Mouse (Mus musculus) liver, embryonic 14.5 days (tissue): Measurements from ENCODE around the gene Dnah7c. TPM values are rescaled to one million over a fixed set of nuclear protein-coding genes. Genes with fewer than 3 reads are reported as not detected.

Experiments used
- ATAC-seq: fragments of 200-750 bp; cut with Nextera tagmentation; 2 replicates; pipeline ENCODE4 v1.8.0; 2017; ENCODE audit warnings: moderate number of reproducible peaks, mild to moderate bottlenecking, moderate library complexity; ENCODE audit not compliant: insufficient read depth
- DNase-seq, 3 experiments: peaks; one replicate each; pipeline ENCODE4 v3.0.0-alpha.2; 2012 to 2013; ENCODE audit warnings: low read depth in 3 of 3, low spot score in 3 of 3
- H3K27ac ChIP-seq: fragments of 300-500 bp; sonication (generic); 2 replicates; pipeline ENCODE4 v1.5.1; 2014; ENCODE audit warnings: moderate library complexity, mild to moderate bottlenecking, control low read depth, inconsistent platforms
- H3K27me3 ChIP-seq: fragments of 300-500 bp; sonication (generic); 2 replicates; pipeline ENCODE4 v1.6.1; 2014; ENCODE audit warnings: mild to moderate bottlenecking, low read length, moderate library complexity; ENCODE audit not compliant: control insufficient read depth, insufficient read depth
- H3K36me3 ChIP-seq: fragments of 300-500 bp; sonication (generic); replicated peaks from 2 replicates; pipeline ENCODE4 v1.6.1; 2014; ENCODE audit warnings: low read depth; ENCODE audit not compliant: control insufficient read depth, insufficient read depth
- H3K4me1 ChIP-seq, 2 experiments: fragments of 200-500 bp in 1 of 2; fragments of 300-500 bp in 1 of 2; sonication (generic) in 1 of 2; replicated peaks; 2 replicates each; pipeline ENCODE4 v1.6.1; 2012 to 2014; ENCODE audit warnings: antibody characterized with exemption in 1 of 2, inconsistent platforms in 1 of 2, low read length in 1 of 2; ENCODE audit not compliant: control insufficient read depth in 2 of 2, insufficient read depth in 2 of 2
- H3K4me2 ChIP-seq: fragments of 300-500 bp; sonication (generic); 2 replicates; pipeline ENCODE4 v1.6.1; 2014; ENCODE audit warnings: low read depth, mild to moderate bottlenecking, control low read depth, moderate library complexity
- H3K4me3 ChIP-seq, 2 experiments: fragments of 200-500 bp in 1 of 2; fragments of 300-500 bp in 1 of 2; sonication (generic) in 1 of 2; 2 replicates each; pipeline ENCODE4 v1.5.1; 2012 to 2014; ENCODE audit warnings: low read depth in 2 of 2, low read length in 2 of 2, mild to moderate bottlenecking in 2 of 2, control low read depth in 1 of 2, inconsistent platforms in 1 of 2, moderate library complexity in 1 of 2; ENCODE audit not compliant: insufficient read depth in 1 of 2
- H3K9ac ChIP-seq: fragments of 300-500 bp; sonication (generic); replicated peaks from 2 replicates; pipeline ENCODE4 v1.6.1; 2014; ENCODE audit warnings: mild to moderate bottlenecking, control low read depth, moderate library complexity
- H3K9me3 ChIP-seq: fragments of 300-500 bp; sonication (generic); 2 replicates; pipeline ENCODE4 v1.6.1; 2016; ENCODE audit warnings: low read length, mixed read lengths; ENCODE audit not compliant: control insufficient read depth
- CTCF ChIP-seq: IDR thresholded peaks from 2 replicates; pipeline ENCODE4 v1.5.1; 2016; ENCODE audit warnings: antibody characterized with exemption, low read depth, control low read depth
- EP300 ChIP-seq: IDR thresholded peaks from 2 replicates; pipeline ENCODE4 v1.6.1; 2016; ENCODE audit warnings: antibody characterized with exemption, low read depth
- WGBS: fragments of 180-500 bp; shearing (Covaris S2); extraction: QIAGEN DNeasy Blood & Tissue Kit; methylation state at CpG from one replicate; pipeline ENCODE4 v1.1.7; 2014; ENCODE audit not compliant: insufficient replicate concordance; 5-methylcytosine and 5-hydroxymethylcytosine counted together
- polyA plus RNA-seq, 2 experiments: library from polyadenylated mRNA; depleted of rRNA in 1 of 2; stranded (reverse) in 1 of 2; unstranded in 1 of 2; fragments of >200 nt; fragmentation: Nextera tagmentation in 1 of 2; extraction: Ambion mirVana in 1 of 2; gene quantifications; 2 replicates each; pipeline versions ENCODE4 v1.2.1 to v1.2.3; 2012 to 2014

Dnah7c gene
- polyA plus RNA-seq, 2 experiments, result under 0.01 TPM; not detected in 1

DNA sequence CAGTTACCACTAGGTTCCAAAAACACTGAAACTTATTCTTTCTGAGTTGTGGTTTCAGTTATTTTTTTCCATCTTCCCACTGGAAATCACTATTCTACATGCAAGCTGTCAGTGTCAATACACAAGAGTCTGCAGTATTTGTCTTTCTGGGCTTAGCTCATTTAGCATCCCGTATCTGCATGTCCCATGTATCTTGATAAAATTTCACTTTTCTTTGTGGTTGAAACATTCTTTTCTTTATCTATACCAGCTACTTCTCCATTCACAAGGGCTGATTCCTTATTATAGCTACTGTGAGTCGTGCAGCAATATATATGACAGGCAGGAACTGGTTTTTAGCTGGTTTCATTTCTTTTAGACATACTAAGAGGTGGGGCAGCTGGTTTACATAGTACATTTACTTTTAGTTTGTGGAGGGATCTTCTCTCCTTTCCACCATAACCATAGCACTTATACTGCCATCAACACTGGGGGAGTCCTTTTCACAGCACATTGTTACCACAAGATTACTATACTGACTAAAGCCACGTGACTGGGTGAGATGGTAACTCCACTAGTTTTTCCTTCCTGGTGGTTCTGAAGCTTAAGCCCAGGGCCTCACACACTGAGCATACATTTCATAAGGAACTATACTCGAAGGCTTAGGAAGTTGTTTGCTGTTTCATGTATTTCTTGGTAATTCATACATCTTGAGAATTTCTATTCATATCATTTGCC lies 397.0 kb downstream of the Dnah7c start:
- no peak for ATAC-seq
- Histone ChIP-seq H3K27ac (no peak overlapping the region), H3K27me3 (no peaks in the 10 kb centered on the region), H3K9ac (no peak overlapping the region), H3K4me1 (no peaks in the 10 kb centered on the region), H3K36me3 (no peaks in the 10 kb centered on the region), H3K4me3 (no peak overlapping the region), H3K4me2 (no peak overlapping the region), H3K9me3 (no peaks in the 10 kb centered on the region)
- TF ChIP-seq EP300 (no peak), CTCF (no peak)
- no peak for DNase-seq
- WGBS, result 50% methylated on average over 4 of the region's 4 CpGs

DNA sequence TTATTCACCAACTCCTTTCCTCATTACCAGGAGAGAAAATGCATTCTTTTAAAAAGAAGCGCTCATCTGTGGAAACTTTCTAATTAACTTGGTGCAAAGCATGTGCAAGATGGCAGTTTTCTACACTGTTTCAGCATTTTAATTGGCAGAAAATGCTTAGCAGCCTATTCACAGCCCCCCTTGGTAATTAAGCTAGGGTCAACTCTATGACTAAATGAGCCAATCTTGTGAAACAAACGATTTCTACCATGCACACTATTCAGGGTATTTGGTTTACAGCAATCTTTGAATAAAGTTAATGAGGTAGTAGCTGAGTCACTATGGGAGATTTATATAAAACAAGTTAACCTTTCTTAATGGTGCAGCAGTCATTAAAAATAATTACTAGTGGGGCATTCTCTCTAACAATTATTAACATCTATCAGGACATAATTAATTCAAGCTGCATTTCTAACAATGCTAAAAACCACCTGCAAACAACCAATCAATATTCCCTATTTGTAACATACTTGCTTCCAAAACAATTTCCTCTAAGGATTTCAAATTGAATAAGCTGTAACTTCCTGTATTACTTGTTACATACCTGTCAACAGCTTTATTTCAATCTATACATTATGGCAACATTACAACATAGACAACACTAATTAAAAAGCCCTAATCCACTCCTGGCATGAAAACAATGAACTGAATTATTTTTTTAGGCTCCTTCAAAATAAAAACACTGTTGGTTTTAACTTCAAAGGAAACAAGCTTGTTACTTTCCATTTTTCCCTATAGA lies 404.9 kb downstream of the Dnah7c start:
- Histone ChIP-seq H3K36me3 (no peaks in the 10 kb centered on the region), H3K9me3 (no peaks in the 10 kb centered on the region), H3K27me3 (no peaks in the 10 kb centered on the region), H3K27ac (no peak overlapping the region), H3K4me2 (no peak overlapping the region), H3K9ac (no peak overlapping the region), H3K4me1 (0 out of 4 replicates have a peak, but pooled peaks cover 0 to 2% of the 10 kb centered on the region in 2 experiments), H3K4me3 (no peak overlapping the region)
- ATAC-seq (no peak), DNase-seq (no peak)
- no peak for TF ChIP-seq CTCF
- TF ChIP-seq EP300, result no peak
- 69% methylated on average over 2 of the region's 2 CpGs for WGBS

DNA sequence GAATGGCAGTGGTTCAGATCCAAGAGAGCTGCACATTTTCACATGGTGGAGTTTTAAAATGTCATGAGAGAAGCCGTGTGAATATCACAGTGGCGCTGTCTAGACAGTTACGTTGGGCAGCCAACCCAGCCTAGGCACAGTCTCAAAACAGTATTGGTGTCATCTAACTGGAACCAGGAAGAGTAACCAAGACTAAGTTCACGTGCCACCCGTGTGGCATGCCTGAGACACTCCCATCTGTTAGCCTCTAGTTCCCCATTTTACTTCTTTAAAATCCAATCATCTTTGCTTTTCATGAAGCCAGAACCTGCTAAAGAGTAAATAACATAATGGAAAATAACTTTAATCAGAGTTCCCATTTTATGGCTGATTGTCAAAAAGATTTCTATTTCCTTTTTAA lies 406.5 kb downstream of the Dnah7c start:
- 0 out of 4 replicates have a peak, but pooled peaks cover 0 to 2% of the 10 kb centered on the region in 2 experiments for H3K4me1 ChIP-seq
- no peak for ATAC-seq
- H3K27ac ChIP-seq, result no peak overlapping the region
- TF ChIP-seq EP300, result no peak
- TF ChIP-seq CTCF, result no peak
- H3K4me2 ChIP-seq, result no peak overlapping the region
- H3K27me3 ChIP-seq, result no peaks in the 10 kb centered on the region
- no peak overlapping the region for H3K9ac ChIP-seq
- no peak overlapping the region for H3K4me3 ChIP-seq
- 59% methylated on average over 5 of the region's 5 CpGs for WGBS
- no peaks in the 10 kb centered on the region for H3K36me3 ChIP-seq
- DNase-seq, result no peak
- H3K9me3 ChIP-seq, result no peaks in the 10 kb centered on the region

DNA sequence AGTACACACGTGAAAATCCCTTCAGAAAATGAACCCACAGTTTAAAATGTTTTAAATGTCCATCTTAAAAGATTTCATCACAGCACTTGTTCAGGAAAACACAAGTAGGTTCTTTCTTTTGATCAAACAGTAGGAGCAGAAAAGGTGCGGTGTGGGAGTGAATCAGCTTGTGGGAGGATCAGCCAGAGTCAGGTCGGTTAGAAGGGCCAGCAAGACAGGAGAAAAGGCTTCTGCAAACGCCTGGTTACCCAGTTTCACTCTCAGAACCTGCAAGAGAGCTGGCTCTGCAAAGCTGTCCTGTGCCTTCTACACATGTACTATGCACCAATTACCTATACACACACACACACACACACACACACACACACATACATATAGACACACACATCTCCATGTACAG lies 418.0 kb downstream of the Dnah7c start:
- no peak overlapping the region for H3K9ac ChIP-seq
- 55% methylated on average over 4 of the region's 4 CpGs for WGBS
- no peaks in the 10 kb centered on the region for H3K27me3 ChIP-seq
- no peaks in the 10 kb centered on the region for H3K36me3 ChIP-seq
- H3K4me1 ChIP-seq, result no peaks in the 10 kb centered on the region
- no peak overlapping the region for H3K27ac ChIP-seq
- TF ChIP-seq CTCF, result no peak
- no peak for TF ChIP-seq EP300
- H3K4me3 ChIP-seq, result no peak overlapping the region
- H3K4me2 ChIP-seq, result no peak overlapping the region
- DNase-seq, result no peak
- H3K9me3 ChIP-seq, result no peaks in the 10 kb centered on the region
- no peak for ATAC-seq

DNA sequence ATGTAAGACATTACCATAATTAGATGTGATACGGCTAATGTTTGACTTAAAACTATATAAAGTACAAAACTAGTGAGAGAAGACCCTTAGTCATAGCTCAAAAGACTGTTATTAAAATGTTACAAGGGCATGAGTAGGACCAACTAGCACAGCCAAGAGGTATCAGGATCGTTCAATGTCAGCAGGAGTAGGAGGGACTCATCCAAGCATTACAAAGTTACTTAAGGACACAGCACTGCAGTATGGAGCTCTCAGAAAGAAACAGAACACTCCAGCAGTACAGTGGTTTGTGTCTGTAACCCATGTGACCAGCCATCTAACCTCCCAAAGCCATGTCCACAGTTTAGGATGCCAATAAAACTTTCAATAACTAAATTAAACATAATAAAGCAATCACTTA lies 418.9 kb downstream of the Dnah7c start:
- TF ChIP-seq EP300, result no peak
- no peak for TF ChIP-seq CTCF
- 71% methylated on average over 2 of the region's 2 CpGs for WGBS
- Histone ChIP-seq H3K4me1 (no peaks in the 10 kb centered on the region), H3K36me3 (no peaks in the 10 kb centered on the region), H3K9me3 (no peaks in the 10 kb centered on the region), H3K4me3 (no peak overlapping the region), H3K9ac (no peak overlapping the region), H3K27me3 (no peaks in the 10 kb centered on the region), H3K4me2 (no peak overlapping the region), H3K27ac (no peak overlapping the region)
- no peak for ATAC-seq
- no peak for DNase-seq
